Mouse (Mus musculus) limb, embryonic 15.5 days (tissue): Measurements from ENCODE around the gene Usb1. TPM values are rescaled to one million over a fixed set of nuclear protein-coding genes. Genes with fewer than 3 reads are reported as not detected.

Source experiments
- polyA plus RNA-seq: library from polyadenylated mRNA; unstranded; fragments of >200 nt; fragmentation: Nextera tagmentation; extraction: Ambion mirVana; gene quantifications from 2 replicates; pipeline ENCODE4 v1.2.1, GENCODE M21; 2015

The Usb1 gene
- polyA plus RNA-seq, 1 experiment from 2014 or later = 41.0 TPM

Other genes with a start within 250 kb of the Usb1 start
- gene Kifc3, start 129.5 kb upstream of the Usb1 start, polyA plus RNA-seq = 19.1 and 20.7 TPM in 2 replicates
- gene Cngb1, start 25.7 kb upstream of the Usb1 start, polyA plus RNA-seq = 0.47 and 0.87 TPM in 2 replicates
- gene Tepp, start 21.7 kb upstream of the Usb1 start, polyA plus RNA-seq = 0.74 TPM in 1 of 2 replicates, not detected in the other
- gene Zfp319, start 334 bp upstream of the Usb1 start, polyA plus RNA-seq = 8.7 and 9.0 TPM in 2 replicates
- gene Mmp15, start 20.0 kb downstream of the Usb1 start, polyA plus RNA-seq = 7.8 and 8.1 TPM in 2 replicates
- 122 and 128 TPM in 2 replicates for gene Cfap20, start 102.6 kb downstream of the Usb1 start, polyA plus RNA-seq
- 11.1 and 11.8 TPM in 2 replicates for gene Csnk2a2, start 157.8 kb downstream of the Usb1 start, polyA plus RNA-seq
- 0.52 and 0.89 TPM in 2 replicates for gene Ccdc113, start 201.8 kb downstream of the Usb1 start, polyA plus RNA-seq
- not detected in 2 replicates for gene Prss54, start 244.1 kb downstream of the Usb1 start, polyA plus RNA-seq